Mouse (Mus musculus): ENCODE data around the gene Myo18b. TPM values are rescaled to one million over a fixed set of nuclear protein-coding genes. Genes with fewer than 3 reads are reported as not detected.

The Myo18b gene
- polyA plus RNA-seq, 2 experiments from 2014 or later = not detected

DNA sequence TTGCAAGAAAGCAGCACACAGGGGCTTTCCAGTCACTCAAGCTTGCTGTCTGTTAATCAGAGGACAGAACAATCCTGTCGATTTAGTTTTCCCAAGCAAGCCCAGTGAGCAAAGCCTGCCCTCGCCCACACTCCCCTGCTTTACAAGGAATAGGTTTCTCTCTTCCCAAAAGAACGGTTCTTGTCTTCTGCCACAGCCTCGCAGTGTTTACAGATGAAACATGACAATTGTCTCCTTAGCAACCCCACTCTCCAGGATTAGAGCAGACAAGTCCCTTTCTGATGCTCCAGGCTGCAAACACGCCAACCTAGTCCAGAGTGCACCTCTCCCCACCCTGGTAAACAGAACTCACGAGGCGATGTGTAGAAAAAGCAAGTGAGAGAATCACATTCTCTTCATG lies 230.5 kb downstream of the Myo18b start:
- no peak for ATAC-seq

GRCm38 (mm10) chr5:112663701-112664100 lies 232.5 kb downstream of the Myo18b start:
- ATAC-seq = no peak

DNA sequence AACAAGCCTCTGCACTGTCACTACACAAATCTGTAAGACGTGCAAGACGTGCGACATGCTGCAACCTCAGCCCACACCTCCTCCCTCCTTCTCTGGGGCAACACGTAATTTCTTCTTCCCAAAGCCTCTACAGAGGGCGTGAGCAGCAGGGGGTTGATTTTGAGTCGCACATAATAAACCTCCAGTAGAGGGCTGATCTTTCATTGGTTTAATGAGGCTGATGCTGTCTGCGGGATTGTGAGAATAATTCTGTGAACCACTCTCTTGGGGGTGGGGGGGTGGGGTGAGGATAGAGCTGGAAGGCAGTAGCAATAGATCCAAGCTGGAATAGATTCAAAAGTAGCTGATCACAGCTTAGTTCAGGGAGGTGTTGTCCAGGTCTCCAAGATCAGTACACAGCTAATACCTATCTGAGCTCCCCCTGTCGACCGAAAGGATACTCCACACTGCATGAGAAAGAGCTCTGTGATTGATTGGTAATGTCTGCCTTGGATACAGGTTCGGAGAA lies 235.2 kb downstream of the Myo18b start:
- no peak for ATAC-seq

GRCm38 (mm10) chr5:112659295-112659694 lies 236.9 kb downstream of the Myo18b start:
- ATAC-seq = no peak

DNA sequence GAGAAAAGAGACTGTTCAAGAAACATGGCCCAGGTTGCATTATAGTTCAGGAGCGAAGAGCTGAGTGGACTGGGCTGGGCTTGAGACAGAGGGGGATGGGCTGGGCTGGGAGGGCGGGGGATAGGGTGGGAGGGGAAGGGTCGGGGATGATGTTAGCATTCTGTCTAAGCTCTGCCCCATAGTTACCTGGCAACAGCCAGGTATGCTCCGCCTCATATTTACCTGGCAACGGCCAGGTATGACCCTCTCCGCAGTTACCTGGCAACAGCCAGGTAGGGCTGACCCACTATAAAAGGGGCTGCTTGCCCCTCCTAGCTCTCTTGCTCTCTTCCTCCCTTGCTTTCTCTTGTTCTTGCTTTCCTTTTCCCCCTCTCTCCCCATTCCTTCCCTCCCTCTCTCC lies 239.4 kb downstream of the Myo18b start:
- ATAC-seq = no peak

DNA sequence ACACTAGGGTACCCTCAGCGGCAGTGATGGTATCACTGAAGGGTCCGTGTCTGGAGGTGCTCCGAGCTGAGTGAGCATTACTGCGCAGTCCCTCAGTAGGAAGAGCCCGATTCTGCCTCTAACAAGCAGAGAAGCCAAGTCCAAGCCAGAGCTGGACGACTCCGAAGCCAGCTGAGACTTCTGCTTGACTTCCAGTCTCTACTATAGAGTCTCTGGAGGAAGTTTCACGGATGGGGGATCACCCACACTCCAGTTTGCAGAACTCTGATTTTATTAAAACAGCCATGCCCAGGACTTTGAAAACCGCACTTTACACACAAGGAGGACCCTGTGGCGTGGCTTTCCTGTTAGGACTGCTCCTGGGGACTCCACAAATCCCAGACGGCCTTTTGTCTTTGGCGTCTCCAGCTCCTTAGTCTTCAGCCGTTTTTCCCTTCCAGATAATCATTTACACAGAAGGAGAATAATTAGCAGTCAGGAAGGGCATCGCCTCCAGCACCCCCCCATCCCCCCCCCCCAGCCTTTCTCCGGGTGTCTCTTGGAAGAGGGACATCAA lies 240.1 kb downstream of the Myo18b start:
- ATAC-seq = no peak

DNA sequence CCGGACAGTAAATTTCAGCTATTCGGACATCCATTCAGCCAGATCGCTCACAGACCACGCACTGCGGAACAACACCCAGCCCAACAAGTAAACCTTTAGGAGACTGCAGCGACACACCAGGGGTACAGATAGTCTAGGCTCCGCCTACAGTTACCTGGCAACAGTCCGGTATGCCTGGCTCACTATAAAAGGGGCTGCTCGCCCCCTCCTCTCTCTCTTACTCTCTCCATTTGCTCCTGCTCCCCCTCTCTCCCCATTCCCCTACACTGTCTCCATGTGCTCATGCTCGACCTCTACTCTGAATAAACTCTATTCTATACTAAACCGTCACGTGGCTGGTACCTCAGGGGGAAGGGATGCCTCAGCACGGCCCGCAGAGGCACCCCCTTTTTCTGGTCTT lies 240.6 kb downstream of the Myo18b start:
- no peak for ATAC-seq

DNA sequence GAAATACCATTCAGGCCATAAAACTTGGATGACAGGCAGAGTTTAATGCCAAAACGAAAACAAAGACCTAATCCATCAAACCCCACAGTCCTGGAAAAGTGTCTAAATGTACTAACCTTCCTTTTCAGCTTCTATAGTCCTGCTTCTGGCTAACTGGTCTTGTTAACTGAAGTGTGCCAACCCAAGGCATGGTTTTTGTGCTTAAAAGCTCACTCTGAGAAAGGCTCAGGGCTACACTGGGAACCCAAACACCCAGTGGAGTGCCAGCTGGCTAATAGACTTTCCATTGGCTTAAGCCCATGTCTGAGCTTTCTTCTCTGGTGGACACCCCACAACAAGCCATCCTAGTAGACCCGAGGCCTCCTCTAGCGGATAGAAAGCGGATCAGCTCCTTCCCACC lies 244.1 kb downstream of the Myo18b start:
- ATAC-seq = no peak

DNA sequence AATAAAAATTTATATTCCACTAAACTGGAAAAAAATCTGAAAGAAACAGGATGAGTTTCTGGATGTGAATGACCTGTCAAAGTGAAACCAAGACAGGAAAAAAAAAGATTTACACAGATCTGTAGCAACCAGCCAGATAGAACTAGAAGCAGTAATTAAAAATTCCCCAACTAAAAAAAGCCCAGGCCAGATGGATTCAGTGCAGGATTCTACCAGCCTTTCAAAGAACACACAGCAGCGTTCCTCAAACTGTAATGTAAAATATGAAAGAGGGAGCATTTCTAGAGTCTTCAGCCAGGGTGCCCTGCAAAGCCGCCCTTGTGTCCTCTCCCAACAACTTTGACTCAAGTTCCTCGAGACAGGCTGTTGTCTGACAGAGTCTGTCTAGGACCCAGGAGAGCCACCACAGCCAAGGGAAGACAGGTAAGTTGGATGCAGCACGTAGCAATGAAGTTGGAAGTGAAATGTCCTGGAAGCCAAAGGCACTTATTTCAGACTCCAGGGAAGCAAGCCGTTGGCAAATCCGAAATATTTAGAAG lies 246.9 kb downstream of the Myo18b start:
- no peak for ATAC-seq

DNA sequence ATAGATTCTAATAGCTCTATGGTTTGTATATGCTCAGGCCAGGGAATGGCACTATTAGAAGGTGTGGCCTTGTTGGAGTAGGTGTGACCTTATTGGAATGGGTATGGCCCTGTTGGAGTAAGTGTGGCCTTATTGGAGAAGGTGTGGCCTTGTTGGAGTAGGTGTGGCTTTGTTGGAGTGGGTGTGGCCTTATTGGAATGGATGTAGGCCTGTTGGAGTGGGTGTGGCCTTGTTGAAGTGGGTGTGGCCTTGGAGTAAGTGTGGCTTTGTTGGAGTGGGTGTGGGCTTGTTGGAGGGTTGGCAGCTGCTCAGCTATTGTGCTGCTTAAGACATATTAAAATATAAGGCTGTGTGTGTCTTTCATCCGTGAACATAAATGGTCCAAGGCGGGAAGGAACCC lies 249.3 kb downstream of the Myo18b start:
- ATAC-seq = no peak

DNA sequence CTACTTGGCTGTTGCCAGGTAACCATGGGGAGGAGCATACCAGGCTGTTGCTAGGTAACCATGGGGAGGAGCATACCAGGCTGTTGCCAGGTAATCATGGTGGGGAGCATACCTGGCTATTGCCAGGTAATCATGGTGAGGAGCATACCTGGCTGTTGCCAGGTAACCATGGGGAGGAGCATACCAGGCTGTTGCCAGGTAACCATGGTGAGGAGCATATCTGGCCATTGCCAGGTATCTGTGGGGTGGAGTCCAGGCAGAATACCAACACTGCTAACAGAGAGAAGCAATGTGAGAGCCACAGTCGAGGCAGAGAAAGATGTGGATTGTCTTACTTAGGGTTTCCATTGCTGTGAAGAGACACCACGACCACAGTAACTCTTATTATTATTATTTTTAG lies 250.6 kb downstream of the Myo18b start:
- no peak for ATAC-seq

GRCm38 (mm10) chr5:112643533-112644272 lies 252.5 kb downstream of the Myo18b start:
- no peak for ATAC-seq

DNA sequence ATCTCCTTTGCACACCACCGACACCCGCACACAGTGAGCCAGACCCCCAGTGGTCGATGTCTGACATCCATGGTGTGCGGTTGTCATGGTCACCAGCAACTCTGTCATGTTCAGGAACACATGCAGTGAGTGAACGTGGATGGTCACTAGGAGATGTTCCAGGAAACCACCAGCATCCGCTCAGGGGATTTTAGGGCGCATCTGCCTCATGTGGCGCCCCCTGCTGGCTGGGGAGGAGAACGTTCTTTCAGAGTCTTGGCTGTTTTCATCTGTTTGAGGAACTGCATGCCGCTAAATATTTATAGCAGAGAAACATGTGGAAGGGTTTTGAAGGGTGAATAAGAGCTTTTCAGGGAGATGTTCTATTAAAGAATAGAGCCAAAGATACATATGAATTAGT lies 253.4 kb downstream of the Myo18b start:
- ATAC-seq = no peak

GRCm38 (mm10) chr5:112641770-112642169 lies 254.4 kb downstream of the Myo18b start:
- no peak for ATAC-seq

DNA sequence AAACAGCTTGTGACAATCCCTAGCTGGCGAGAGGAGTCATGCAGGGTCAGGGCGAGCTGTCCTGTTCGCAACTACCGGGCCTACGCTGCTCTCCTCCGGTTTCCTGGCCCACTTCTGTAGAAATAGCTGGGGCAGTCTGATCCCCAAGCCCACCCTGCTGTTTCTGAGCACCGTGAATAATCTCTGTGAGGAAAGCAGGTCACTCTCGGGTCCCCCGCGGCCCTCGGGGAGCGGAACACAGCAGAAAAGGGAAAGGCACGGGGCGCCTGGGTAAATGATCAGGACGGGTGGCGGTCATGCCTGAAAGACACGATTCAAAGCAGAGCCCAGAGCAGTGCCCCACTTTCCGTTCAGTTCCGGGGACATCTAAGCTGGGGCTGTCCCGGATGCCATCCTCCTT lies 255.0 kb downstream of the Myo18b start:
- no peak for ATAC-seq

- ATAC-seq = no peak
Measured at GRCm38 (mm10) chr5:112640651-112641050, 255.5 kb downstream of the Myo18b start.

Other genes starting within 250 kb of the Myo18b start
- not detected for gene Grk3, start 119.4 kb upstream of the Myo18b start, polyA plus RNA-seq (2017; shearing (Covaris generic))
- not detected for gene Crybb2, start 173.8 kb upstream of the Myo18b start, polyA plus RNA-seq (2017; shearing (Covaris generic))
- not detected for gene Crybb3, start 185.2 kb upstream of the Myo18b start, polyA plus RNA-seq (2017; shearing (Covaris generic))

Data from activated CD4-positive, CD25-positive, alpha-beta regulatory T cell, adult 4 months (primary cell).